Mouse (Mus musculus): ENCODE data around the gene Zg16. TPM values are rescaled to one million over a fixed set of nuclear protein-coding genes. Genes with fewer than 3 reads are reported as not detected.
"Not testable (repeated sequence)": the region's sequence is repeated elsewhere in the genome, so short reads cannot be mapped to it uniquely, and the experiment has no call there.

Zg16 gene
- total RNA-seq, 2 experiments from 2014 or later, result 0.47 TPM; not detected in 1

DNA sequence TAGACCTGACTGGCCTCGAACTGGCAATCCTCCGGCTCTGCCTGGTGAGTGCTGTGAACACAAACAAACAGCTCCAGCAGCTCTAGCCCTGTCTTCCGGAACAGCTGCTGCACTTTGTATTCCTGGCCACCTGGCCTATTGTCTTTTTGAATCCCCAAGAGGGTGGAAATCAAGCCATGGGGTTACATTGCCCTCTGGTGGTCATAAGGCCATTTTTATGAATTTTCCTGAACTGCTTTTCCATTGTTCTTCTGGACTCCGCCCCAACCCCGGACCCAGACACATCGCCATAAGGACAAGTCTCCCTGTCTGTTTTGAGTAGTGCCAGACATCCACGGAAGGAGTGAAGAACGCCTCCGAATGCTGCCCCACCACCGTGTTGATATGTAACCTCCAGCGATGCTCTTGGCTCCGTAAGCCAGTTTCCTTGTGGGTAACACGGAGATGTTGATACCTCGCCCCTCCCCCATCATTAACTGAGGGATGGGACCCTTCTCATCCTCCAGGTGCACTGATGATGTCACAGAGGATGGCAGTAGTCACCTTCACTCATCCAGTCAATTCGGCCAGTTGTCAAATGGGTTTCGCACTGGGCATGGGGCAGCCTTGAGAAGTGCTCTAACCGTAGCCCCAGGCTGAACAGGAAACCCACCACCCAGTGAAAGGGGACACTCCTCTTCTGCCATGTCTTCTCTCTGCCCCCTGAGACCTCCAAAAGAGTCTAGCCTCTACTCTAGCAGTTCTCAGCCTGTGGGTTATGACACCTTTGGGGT is 17.6 kb upstream of the Zg16 start:
- DNase-seq (ENCODE audit: low spot score in 2 of 2), result peak in 1 of 2 experiments; percentile 65

DNA sequence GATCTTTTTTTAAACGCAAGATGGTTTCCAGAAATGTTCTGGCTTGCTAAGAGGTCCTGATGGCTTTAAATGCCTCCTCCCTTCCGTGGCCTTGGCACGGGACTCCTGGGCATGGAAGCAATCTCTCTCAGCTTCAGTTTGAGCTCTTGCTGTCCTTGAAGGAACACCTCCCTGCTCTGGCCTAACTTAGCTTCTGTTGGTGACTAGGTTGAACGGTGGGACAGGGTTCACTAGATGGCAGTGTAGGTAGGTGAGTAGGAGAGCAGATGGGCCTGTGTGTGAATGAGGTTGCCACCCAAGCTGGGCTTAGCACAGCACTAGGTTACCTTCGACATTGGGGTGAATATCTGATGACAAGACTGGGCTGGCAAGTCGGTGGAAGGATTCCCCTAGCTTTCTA is 16.8 kb upstream of the Zg16 start:
- DNase-seq (ENCODE audit: low spot score in 2 of 2), result no peak

DNA sequence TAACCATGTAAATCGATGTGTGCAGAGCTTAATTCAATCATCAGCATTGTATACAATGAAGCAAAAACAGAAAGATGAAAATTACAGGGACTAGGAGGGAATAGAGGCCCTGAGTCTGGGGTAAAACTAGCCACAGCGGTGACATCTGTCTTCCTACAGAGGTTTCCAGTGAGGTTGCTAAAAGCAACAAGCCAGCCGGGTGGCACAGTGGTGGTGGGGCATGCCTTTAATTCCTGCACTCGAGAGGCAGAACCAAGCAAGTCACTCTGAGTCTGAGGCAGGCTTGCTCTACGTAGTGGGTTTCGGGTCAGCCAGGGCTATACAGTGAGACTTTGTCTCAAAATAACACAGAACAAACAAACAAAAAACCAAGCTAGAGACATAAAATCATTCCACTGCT is 15.0 kb upstream of the Zg16 start:
- DNase-seq (ENCODE audit: low spot score in 2 of 2), result no peak

DNA sequence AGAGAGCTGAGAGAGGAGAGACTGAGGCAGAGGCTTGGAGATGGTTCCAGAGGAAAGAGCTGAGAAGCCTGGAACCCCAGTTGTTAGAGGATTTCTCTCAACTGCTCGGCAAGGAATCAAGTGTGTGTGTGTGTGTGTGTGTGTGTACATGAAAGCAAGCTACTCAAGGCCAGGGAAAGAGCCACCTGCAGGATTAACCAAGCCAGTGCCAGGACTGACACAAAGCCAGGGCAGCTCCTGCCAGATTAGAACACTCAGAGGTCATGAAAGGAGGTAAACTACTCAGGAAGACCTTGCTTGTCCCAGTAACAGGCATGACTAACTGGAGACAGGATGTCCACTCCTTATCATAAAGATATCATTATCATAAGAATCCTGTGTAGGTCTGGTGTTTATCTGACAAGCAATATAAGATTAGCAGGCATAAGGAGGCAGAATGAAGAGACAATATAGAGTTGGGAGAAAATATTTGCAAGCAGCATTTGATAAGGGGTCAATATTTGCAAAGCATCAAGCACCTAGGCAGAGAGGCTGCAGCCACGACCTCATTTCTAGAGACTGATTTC is 14.4 kb upstream of the Zg16 start:
- DNase-seq (ENCODE audit: low spot score in 2 of 2), result no peak

DNA sequence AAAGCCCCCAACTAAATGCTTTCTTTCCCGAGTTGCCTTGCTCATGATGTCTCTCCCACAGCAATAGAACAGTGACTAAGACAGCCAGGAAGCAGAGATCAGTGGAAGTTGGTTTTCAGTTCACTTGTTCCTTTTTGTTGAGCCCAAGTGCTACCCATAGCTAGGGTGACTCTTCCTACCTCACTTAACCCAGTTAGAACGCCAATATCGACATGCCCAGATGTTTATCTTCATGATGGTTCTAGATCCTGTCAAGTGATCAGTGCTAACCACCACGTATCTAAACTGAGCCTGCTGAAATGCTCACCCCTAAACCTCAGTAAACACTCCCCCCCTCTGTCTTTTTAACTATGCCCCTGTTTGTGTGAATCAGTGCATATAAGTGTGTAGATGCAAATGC is 12.4 kb upstream of the Zg16 start:
- DNase-seq (ENCODE audit: low spot score in 2 of 2), result no peak

DNA sequence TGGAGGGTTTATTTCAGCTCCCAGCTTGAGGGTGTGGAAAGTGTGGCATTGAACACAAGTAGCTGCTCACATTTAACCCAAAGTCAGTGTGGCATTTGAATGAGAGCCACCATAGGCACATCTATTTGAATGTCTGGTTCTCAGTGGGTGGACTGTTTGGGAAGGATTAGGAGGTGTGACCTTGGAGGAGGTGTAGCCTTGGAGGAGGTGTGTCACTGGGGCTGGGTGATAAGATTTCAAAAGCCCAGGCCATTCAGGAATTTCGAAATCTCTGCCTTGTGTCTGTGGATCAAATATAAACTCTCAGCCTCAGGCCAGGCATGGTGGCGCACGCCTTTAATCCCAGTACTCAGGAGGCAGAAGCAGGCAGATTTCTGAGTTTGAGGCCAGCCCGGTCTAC is 11.8 kb upstream of the Zg16 start:
- DNase-seq (ENCODE audit: low spot score in 2 of 2), result no peak

DNA sequence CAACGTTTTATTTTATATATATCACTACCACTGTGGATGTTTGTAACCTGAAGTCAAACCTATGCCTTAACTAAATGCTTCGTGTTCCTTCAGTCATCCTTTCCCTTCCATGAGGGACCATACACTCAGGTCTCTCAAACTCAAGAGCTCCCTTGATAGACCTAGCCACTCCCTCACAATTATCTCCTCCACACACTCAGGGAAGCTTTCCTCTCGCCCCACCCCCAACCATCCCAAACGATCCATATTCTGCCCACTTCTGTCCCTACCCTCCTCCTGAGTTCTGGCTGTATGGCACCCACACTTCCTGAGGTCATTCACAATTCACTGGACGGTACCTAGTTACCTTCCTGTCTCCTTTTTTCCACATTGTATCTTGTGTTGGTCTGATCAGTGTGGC is 11.4 kb upstream of the Zg16 start:
- DNase-seq (ENCODE audit: low spot score in 2 of 2), result no peak

DNA sequence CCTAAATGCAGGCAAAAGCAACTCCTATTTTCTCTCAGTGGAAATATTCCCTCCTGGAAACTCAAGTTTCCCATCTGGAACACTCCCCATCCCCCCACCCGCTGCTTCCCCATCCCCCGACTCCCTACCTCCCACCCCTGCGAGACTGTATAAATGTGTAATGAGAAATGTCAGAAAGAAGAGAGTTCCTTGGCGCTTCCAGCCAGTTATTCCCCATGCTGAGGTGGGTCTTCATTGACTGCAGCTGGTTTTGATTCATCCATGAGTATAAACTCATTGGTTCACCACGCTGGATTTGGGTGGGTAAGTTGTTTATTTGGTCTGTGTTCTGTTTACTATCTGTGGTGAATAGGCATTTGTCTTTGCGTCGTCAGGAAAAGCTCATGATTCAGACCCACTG is 9.3 kb upstream of the Zg16 start:
- no peak for DNase-seq (ENCODE audit: low spot score in 2 of 2)

DNA sequence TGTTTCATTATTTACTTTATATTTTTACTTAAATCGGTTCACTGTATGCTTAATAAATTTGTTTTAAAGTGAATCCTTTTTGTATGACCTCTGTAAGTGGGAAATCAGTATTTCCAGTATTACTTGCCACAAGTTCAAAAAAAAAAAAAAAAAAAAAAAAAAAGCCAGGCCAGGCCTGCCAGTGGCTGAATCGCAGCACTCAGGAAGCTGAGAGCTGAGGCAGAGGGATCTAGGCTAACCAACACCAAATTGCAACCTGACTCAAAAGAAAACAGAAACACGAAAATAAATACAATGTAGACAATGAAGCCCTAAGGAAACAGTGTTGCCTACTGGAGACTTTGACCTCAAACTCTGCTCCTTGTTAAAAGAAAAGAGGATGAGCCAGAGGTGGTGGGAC is 6.8 kb upstream of the Zg16 start:
- DNase-seq (ENCODE audit: low spot score in 2 of 2), result no peak

DNA sequence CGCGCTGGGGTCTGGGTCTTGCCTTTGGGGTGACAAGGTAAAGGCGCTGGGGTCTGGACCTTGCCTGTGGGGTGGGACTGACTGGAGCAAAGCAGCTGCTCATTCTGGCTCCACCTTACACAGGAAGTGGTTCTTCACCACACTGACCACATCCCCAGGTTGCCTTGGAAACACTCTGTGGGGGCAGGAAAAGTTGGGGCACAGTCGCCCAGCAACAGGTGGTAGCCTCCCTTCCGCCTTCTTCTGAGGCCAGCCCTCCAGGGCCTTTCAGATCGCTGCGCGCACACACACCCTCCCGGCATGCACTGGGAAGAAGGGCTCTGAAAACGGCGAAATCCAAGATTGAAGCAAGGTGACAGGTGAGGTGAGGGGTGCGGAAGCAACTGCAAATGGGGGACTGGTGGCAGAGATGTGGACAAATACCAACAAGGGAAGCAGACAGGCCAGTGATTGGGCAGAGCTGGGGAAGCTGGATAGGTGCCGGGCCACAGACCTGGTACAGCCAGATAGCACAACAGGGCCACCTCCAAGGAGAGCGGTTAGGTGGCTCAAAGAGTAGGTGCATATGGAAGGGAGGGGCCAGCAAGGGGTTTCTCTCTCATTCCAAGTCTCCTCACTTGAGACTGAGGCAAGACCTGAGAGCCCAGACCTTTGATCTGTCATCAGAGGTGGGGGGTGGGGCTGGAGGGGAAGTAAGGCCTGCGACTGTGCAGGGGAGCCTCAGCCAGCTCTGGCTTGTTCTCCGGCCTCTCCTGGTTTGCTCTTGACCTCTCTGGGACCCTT is 4.2 kb upstream of the Zg16 start, which contains the start of gene AI467606:
TSS of gene AI467606 (plus strand) at position 246 of the 783 bp plus-strand sequence.
- peak in 1 of 2 experiments; percentile 22 for DNase-seq (ENCODE audit: low spot score in 2 of 2)

DNA sequence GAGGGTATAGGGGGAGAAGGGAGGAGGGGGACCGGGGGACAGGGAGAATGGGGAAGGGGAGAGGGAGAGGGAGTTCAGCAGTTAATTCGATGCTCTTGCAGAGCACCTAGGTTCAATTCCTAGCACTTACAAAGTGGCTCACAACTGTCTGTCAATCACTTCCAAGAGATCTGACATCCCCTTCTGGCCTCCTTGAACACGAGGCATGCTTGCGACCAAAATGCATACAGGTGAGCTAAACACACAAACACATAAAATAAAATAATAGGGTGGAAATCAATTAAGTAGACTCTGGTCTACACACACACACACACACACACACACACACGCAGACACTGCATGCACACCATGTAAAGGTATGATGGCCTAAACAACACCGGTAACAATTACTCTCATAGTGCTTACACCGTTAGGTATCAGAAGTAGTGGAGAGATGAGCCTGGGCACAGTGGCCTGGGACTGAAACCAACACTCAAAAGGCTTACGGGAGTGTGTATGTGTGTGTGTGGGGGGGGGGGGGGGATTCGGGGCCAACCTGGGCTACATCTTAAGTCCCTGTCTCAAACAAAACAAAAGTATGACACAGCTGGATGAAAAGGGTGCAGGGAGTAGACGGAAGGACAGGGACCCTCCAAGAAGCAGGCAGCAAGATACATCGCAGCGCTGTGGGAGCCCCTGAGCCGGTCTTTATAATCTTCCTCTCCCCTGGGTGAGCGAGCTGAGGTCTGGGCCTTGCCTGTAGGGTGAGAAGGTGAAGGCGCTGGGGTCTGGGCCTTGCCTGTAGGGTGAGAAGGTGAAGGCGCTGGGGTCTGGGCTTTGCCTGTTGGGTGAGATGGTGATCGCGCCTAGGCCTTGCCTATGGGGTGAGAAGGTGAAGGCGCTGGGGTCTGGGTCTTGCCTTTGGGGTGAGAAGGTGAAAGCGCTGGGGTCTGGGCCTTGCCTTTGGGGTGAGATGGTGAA is 3.3 kb upstream of the Zg16 start:
- DNase-seq (ENCODE audit: low spot score in 2 of 2), result no peak

DNA sequence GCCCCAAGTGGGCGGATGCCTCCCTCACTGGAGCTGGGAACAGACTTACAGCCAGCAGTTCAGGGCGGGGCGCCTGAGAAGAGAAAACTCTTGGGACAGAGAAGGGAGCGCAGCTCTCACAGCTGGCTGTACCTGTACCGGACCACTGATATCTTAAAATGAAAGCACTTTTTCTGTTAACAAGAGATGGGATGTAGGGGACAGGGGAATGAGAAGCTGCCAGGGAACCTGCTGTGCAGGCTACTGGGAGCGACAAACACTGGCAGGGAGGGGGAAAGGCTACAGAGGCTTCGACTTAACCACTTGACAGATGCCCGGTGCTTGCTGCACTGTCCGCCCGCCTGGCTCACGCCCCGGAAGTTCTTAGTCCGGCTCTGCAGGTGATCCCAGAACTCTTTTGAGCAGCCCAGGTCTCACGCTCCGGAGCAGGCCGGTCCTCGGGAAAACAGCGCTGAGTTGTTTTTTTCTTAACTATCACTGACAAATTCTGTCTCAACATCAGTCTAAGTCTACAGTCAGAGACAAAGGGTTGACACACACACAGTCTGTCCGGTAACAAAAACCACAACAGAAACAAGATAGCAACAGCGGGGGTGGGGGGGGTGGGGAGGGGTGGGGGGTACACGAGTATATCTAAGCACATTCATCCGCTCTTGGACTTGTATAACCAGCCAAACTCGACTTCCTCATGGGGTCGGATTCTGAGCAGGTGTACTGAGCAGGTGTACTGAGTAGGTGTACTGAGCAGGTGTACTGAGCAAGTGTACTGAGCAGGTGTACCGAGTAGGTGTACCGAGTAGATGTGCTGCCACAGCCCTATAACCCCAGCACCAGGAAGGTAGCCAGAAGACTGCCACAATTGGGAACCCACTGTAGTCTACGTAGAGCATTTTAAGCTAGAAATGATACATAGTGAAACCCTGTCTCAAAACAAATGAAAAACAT is 2.0 kb upstream of the Zg16 start:
- no peak for DNase-seq (ENCODE audit: low spot score in 2 of 2)

DNA sequence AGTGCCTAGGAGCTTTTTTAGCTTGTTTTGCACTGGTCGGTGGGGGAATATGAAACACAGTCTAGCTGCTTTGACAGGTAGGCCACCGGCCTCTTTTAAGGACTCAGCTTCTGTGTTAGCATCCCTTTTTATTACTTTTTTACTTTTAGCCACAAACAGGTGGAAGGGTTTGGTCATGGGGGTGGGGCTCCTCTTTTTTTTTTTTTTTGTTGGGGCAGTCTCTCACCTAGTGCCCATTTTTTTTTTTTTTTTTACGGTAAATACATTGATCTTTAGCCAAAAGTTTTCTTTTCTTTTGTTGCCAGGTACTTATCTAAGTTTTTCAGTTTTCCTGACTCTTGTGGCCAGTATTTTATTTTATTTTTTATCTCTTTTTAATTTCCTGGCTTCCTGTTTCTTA is 955 bp upstream of the Zg16 start:
- no peak for DNase-seq (ENCODE audit: low spot score in 2 of 2)

DNA sequence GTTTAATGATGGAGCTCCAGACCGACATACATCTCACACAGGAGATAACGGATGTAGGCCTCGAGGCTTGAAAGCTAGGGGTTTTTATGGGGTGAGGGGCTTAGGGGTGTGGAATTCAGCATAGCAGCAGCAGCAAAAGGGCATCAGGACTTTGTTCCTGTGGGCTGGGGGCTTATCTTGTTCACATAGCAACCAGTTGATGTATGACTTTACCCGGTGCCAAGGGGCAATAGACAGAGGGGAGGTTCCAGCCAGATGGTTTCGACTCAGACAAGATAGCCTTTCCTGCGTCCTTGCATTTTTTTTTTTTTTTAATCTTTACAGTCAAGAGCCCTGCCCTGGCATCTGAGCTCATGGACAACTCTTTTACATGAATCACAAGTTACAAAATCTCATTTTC is 1.4 kb downstream of the Zg16 start:
- DNase-seq (ENCODE audit: low spot score in 2 of 2), result not testable (repeated sequence)

DNA sequence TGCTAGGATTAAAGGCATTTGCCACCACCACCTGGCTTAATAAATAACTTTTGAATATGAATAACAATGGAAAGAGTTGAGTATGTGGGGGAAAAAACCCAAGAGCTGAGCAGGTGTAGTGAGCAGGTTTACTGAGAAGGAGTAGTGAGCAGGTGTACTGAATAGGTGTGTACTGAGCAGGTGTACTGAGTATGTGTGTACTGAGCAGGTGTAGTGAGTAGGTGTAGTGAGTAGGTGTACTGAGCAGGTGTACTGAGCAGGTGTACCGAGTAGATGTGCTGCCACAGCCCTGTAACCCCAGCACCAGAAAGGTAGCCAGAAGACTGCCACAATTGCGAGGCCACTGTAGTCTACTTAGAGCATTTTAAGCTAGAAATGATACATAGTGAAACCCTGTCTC is 2.3 kb downstream of the Zg16 start:
- no peak for DNase-seq (ENCODE audit: low spot score in 2 of 2)

DNA sequence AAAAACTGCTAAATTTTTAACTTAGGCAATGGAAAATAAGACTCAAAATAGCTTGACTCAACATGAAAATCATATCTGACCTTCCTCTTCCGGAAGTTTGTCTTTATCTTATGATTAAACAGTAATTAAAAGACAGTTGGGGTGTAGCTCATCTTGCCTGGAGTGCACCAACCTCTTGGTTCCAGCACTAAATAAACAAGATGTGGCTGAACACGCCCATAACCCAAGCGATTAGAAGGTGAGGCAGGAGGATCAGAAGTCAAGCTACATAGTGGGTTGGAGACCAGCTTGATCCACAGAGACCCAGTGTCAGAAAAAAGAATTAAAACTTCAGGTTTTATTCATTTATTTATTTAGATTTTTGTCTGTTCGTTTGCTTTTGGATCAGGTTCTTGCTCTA is 3.4 kb downstream of the Zg16 start:
- no peak for DNase-seq (ENCODE audit: low spot score in 2 of 2)

DNA sequence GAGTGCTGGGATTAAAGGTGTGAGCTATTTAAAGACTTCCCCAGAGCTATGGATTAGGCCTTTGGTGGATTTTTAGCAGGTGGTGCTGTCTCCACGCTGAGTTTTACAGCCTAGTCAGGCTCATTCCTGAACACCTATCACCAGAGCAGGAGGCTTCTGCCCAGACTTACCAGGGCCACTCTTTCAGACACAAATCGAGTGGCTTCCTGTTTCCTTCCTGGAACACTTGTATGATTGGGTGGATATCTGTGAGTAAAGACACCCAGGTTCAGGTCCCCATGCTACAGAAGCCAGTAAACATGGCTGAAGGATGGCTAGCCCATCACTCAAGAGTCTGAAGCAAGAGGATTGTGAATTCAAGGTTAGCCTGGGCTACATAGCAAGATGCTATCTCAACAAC is 4.1 kb downstream of the Zg16 start:
- DNase-seq (ENCODE audit: low spot score in 2 of 2), result no peak

DNA sequence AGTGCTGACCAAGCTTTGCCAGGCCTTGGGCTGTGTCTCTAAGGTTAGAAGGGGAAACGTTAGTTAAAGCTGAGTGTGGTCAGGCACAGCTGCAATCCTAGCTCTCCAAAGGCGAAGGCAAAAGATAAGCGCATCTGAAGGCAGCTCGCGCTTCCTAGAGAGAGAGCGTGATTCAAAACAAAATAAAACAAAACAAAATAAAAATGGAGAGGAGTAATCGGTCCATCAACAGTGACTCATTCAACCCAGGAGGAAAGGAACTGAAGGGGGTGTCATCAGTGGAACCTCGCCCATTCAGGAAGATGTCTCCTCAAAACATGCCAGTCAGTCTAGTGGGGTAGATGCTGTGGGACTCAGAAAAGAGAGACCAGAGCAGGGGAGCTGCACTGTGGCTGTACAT is 4.9 kb downstream of the Zg16 start:
- no peak for DNase-seq (ENCODE audit: low spot score in 2 of 2)

DNA sequence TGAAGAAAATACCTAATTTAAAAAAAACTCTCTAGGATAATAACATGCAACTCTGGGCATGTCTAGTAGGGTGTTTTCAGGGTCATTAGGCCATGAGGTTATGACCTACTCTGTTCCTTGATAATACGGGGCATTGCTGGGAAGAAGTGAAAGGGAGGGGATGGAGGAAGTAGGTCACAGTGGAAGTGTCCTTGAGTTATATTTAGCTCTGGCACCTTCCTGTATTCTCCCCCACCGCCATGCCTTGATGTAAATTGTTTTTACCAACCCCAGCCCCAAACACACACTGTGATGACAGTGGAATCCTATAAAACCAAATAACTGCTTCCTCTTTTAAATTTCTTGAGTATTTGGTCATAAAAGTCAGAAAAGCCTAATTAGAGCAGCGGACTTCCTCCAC is 7.1 kb downstream of the Zg16 start:
- DNase-seq (ENCODE audit: low spot score in 2 of 2), result no peak

DNA sequence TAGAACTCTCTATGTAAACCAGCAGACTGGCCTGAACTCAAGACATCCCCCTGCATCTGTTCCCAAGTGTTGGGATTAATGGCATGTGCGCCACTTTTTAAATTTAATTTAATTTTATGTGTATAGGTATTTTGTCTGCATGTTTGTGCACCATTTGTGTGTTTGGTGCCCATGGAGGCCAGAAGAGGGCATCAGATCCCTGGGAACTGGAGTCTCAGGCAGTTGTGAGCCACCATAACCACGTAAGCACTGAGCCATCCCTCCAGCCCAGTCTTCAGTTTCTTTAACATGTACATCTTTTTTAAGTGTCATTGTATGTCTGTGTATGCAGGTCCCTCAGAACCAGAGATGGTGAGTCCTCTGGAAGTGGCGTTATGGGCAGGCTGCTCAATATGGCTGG is 9.4 kb downstream of the Zg16 start:
- DNase-seq (ENCODE audit: low spot score in 2 of 2), result no peak

Measured in gastrocnemius, postnatal 4 days (tissue).